Mouse (Mus musculus) thymus, adult 18-20 months (tissue): Measurements from ENCODE around the gene Dusp8.
"Not testable (repeated sequence)": the region's sequence is repeated elsewhere in the genome, so short reads cannot be mapped to it uniquely, and the experiment has no call there.

Experiments used
- DNase-seq, 2 experiments: peaks; one replicate each; pipeline ENCODE4 v3.0.0; 2022; ENCODE audit warnings: mixed read lengths in 2 of 2

Dusp8 gene

DNA sequence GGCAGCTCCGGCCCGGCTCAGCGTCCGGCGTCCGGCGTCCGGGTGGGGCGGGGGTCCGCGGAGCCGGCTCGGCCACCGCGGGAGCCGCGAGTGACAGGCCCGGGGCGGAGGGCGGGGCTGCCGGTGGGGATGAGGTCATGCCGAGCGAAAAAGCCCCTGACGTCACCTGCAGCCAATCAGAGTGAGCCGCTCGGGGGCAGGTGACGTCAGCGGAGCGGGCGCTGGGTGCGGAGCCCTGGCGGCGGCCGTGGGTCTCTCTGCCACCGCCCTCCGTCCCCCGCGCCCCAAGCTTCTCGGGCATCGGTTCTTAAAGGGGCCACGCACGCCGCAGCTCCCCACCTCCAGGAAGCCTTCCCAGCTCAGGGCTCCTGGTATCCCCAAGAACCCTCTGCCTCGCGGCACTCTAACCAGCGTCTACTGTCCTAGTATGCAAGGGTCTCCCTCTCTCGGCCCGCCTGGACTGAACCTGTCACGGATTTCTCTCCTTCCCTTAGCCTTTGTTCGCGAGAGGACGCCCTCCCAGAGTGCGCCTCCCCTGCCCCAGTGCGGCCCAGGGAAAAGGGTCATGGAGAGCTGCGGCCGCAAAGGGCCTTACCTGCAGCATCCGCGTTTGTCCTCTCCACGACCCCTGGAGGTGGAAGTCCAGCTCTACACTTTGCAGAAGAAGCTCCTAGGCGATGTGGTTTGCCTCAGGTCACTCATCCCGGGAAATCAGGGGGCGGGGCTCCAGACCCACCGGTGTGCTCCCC is at the start of gene Dusp8:
TSS of gene Dusp8 (minus strand) at position 661 of the 749 bp plus-strand sequence.
- DNase-seq, result peak; percentile 68 to 71

DNA sequence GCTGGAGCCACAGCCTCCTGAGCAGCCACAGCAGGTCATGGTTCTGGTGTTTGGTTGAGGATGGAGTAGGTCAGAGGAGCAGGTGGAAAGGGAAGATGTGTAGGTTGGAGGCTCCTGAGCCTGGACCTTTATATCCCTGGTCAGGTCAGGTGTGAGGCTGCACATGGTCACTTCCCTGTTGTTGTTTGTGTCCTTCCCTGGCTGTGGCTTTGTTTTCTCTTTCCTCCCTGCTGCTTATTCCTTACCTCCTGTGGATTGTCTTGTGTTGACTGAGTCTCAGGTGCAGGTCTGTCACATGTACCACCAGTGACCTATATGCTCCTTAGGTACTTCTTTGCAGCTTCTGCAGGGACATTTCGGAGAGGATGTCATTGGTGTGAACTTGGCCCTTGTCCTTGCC is 48.9 kb upstream of the Dusp8 start, which contains the start of gene Gm45337:
TSS of gene Gm45337 (minus strand) at position 101 of the 400 bp plus-strand sequence.
- DNase-seq, result no peak

DNA sequence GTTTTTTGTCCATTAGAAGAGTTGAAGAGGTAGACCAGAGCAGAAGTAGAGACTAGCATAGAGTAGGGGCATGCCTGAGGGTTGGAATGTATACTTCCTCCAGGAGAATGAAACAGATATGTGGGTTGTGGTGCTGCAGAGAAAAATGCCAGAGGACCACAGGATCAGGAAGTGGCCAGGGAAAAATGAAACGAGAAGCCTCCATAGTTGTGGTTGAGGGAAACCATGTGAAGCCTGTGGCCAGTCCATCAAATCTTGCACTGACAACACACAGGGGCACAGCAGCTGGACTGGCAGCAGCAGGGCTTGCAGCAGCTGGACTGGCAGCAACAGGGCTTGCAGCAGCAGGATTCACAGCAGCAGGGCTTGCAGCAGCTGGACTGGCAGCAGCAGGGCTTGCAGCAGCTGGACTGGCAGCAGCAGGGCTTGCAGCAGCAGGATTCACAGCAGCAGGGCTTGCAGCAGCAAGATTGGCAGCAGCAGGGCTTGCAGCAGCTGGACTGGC is 47.9 kb upstream of the Dusp8 start:
- DNase-seq, result not testable (repeated sequence)

DNA sequence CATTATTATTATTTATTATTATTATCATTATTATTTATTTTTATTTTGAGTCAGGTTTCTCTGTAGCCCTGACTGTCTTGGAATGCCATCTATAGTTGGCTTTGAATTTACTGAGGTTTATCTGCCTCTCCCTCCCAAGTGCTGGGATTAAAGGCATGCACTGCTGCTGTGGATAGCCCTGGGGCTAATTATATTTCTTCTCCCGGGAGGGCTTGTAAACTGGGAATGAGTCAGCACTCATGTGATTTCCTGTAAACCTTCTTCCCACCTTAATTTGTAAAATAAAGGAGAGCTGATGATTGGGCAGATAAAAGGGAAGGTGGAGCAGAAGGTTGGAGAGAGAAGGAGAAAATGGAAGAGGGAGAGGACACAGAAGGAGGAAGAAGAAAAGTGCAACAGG is 45.1 kb upstream of the Dusp8 start:
- no peak for DNase-seq

DNA sequence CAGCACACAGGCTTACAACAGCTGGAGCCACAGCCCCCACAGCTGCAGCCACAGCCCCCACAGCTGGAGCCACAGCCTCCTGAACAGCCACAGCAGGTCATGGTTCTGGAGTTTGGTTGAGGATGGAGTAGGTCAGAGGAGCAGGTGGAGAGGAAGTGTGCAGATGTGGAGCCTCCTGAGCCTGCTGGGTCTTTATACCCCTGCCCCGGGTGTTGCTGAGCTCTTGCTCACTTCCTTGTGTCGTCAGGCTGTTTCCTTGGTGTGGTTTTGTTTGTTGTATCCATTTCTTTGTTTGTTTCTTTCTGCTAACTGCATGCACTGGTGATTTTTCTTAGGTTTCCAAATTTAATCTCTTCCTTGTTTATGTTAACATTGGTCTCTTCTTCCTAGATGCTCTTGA is 40.3 kb upstream of the Dusp8 start, which contains the start of gene Gm39115:
TSS of gene Gm39115 (minus strand) at position 101 of the 400 bp plus-strand sequence.
- DNase-seq, result not testable (repeated sequence)

DNA sequence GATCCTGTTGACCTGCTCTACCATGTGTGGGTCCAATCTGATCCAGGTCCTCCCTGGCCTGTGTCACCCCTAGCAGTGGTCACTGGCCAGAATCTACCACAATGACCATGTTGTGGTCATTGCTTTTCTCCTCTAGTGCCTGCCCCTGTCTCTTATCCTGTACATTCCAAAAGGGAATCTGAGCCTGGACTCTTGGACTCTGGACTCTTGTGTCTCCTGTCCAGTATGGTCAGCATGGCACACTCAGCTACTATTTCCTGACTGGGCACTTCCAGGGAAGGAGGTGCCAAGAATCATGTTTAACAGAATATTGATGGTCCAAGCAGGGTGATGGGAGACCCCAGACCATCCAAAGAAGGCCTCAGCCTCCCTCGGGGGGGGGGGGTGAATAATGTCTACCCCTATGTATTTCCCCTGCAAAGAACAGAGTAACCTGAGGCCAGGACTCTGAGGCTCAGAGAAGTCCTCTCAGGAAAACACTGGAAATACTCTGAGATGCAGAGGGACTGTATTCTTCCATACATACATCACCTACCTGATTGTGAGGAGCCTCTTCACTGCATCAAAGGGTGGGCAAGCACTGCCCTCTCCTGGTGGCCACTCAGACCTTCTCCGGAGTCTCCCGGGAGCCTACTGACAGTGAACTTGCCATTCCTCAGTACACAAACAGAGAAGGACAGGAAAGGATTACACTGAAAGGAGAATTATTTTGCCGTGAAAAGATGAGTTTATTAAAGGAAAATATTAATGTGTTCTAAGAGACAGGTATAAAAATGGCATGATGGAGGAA is 38.8 kb upstream of the Dusp8 start:
- no peak for DNase-seq

- no peak for DNase-seq
Measured at GRCm38 (mm10) chr7:142128843-142129242, 33.2 kb upstream of the Dusp8 start.

DNA sequence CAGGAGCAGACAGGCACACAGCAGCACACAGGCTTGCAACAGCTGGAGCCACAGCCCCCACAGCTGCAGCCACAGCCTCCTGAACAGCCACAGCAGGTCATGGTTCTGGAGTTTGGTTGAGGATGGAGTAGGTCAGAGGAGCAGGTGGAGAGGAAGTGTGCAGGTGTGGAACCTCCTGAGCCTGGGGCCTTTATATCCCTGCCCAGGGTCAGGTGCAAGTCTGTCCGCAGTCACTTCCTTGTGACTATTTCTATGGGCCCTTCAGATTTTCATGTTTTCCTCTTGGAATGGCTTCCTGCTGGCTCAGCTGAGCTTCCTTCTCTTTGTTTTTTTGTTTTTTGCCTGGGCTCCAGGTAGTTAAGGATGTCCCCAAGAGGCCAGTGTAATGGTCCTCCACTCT is 25.0 kb upstream of the Dusp8 start, which contains the start of gene Gm45618:
TSS of gene Gm45618 (minus strand) at position 101 of the 400 bp plus-strand sequence.
- DNase-seq, result not testable (repeated sequence)

DNA sequence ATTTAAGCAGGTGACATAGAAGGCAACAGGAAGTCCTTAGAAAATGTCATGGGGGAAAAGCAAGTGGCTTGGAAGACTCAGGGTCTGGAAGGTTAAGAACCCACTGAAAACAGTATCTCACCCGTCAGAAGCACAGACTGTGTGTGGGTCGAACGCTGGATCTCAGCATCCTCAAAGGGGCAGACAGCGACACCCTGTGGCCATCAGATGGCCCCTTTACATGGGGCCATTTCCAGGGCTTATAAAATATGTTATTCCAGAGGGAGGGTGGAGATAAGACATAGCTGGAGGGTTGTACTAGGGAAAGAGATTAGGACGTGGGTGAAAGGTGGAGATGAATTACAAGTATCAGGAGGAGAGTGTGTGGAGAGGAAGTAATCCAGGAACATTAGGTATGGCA is 24.0 kb upstream of the Dusp8 start:
- DNase-seq, result no peak

- no peak for DNase-seq
Measured at GRCm38 (mm10) chr7:142104747-142105146, 9.1 kb upstream of the Dusp8 start.

GRCm38 (mm10) chr7:142097776-142098175 is 2.1 kb upstream of the Dusp8 start:
- DNase-seq, result peak; percentile 35 to 41

- no peak for DNase-seq
Measured at GRCm38 (mm10) chr7:142096701-142097100, 1.1 kb upstream of the Dusp8 start.

GRCm38 (mm10) chr7:142094301-142095143 is 1.1 kb downstream of the Dusp8 start:
- no peak for DNase-seq

- no peak for DNase-seq
Measured at GRCm38 (mm10) chr7:142093696-142094240, 1.9 kb downstream of the Dusp8 start.

DNA sequence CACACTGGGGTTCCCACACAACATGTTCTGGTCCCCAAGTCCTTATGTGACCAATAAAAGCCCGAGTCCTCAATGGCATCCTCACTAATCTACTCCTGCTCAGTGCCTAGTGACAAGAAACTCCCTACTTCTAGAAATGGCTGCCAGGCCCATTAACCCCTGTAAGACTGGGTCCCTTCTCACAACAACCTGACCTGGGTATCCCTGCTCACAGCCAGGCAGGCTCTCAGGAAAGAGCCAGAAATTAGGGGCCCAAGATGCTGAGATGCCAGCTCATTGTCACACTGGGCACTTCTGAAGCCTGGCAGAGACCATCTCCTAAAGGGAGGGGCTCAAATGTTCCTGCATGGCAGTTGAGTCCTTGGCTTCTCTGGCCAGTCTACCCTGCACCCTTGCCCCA is 2.7 kb downstream of the Dusp8 start:
- no peak for DNase-seq

- DNase-seq, result no peak
Measured at GRCm38 (mm10) chr7:142091848-142092247, 3.8 kb downstream of the Dusp8 start.

DNA sequence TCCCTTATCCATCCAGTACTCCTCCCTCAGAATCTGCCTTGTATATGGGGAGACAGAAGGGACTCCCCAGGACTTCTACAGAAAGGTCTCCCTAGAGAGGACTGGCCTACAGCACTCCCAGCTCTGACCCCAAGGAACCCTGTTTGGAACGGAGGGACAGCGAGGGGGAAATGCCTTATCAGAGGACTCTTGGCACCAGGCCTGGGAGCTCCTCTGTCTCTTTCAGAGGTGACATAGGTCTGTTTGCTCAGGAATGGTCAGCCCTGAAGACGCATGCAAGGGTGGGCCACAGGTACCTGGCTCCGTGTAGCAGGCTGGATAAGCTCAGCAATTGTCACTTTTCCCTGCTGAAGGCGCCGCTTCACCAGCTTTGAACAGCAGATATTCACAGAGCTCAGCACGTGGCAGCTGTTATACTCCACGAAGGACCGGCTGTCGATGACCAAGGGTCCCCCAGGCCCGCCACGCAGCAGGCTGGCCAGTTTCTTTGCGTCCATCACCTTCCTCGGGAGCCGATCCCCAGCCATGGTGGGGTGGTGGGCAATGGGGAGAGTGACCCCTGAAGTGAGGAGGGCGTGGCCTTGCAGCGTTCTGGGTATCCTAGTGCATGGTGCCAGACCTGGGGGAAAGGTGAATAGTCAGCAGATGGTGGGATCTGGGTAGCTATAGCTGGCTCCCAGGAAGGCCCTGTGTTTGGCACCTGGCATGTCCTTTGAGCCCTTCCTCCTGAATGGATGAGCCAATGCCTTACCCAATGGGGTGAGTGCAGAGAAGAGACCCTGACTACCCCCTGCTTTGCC is 5.8 kb downstream of the Dusp8 start:
- DNase-seq, result no peak

DNA sequence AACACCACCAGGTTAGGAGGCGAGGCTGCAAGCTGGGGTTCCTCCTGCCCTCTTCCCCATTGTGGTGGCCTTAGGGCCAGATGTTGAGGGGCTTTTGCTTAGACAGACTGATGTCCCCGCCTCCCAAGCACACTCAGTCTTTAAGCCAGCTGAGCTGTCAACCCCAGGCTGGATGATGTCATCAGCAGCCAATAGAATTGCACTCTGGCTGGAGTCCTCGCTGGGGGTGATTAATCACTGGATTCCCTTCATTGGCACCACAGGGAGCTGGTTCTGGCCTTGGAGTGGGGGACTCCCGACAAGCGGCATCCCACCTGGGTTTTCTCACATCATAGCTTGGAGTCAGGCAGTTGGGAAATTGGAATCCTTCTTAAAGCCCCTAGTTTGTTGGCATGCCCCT is 6.8 kb downstream of the Dusp8 start:
- no peak for DNase-seq

DNA sequence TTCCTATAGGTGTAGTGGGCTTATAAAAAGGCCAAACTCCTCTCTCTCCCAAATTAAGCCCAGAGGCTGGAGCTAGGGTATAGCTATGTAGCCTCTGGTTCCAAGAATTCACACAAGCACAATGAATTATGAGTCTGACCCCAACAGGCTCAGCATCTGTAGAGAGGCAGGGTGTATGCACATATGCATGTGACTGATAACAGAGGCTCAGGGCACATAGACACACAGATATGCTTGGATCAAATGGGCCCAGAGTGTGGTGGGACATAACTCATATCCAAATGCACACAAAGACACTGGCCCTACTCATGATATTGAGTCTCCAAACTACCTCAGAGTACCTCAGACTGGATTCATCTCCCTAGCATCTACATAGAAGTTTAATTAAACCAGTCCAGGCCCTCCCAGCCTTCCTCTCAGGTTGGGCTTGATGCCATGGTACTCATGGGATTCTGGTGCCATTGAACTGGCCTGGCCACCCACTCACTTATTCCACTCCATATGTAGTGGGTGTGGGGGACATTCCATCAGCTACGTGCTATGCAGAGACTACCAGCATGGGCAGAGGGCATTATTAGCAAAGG is 8.5 kb downstream of the Dusp8 start:
- DNase-seq, result no peak

GRCm38 (mm10) chr7:142086159-142086905 is 9.3 kb downstream of the Dusp8 start:
- no peak for DNase-seq
